Mouse (Mus musculus): Measurements from ENCODE around the gene Crcp. TPM values are rescaled to one million over a fixed set of nuclear protein-coding genes. Genes with fewer than 3 reads are reported as not detected.

Crcp gene
- total RNA-seq (2017): 24.9 and 40.4 TPM in 2 replicates

GRCm38 (mm10) chr5:130029142-130029897 is at the start of gene Crcp, which contains the start of gene Asl:
TSS of gene Crcp (plus strand) at chr5:130029290.
TSS of gene Asl (minus strand) at chr5:130029247.
- peak; percentile 84 for ATAC-seq (ENCODE audit: extremely low read depth, insufficient number of reproducible peaks, low FRiP score, poor library complexity, severe bottlenecking)

- no peak for ATAC-seq (ENCODE audit: extremely low read depth, insufficient number of reproducible peaks, low FRiP score, poor library complexity, severe bottlenecking)
These were observed 48.9 kb upstream of the Crcp start for GRCm38 (mm10) chr5:129980216-129980615.

GRCm38 (mm10) chr5:129989376-129989775 is 39.7 kb upstream of the Crcp start:
- no peak for ATAC-seq (ENCODE audit: extremely low read depth, insufficient number of reproducible peaks, low FRiP score, poor library complexity, severe bottlenecking)

GRCm38 (mm10) chr5:129991898-129992297 is 37.2 kb upstream of the Crcp start:
- ATAC-seq (ENCODE audit: extremely low read depth, insufficient number of reproducible peaks, low FRiP score, poor library complexity, severe bottlenecking): no peak

- ATAC-seq (ENCODE audit: extremely low read depth, insufficient number of reproducible peaks, low FRiP score, poor library complexity, severe bottlenecking): no peak
These were observed 35.7 kb upstream of the Crcp start for GRCm38 (mm10) chr5:129993374-129993773.

- ATAC-seq (ENCODE audit: extremely low read depth, insufficient number of reproducible peaks, low FRiP score, poor library complexity, severe bottlenecking): no peak
These were observed 34.1 kb upstream of the Crcp start for GRCm38 (mm10) chr5:129994989-129995388.

- no peak for ATAC-seq (ENCODE audit: extremely low read depth, insufficient number of reproducible peaks, low FRiP score, poor library complexity, severe bottlenecking)
These were observed 31.4 kb upstream of the Crcp start for GRCm38 (mm10) chr5:129997700-129998099.

GRCm38 (mm10) chr5:129999097-129999496 is 30.0 kb upstream of the Crcp start:
- ATAC-seq (ENCODE audit: extremely low read depth, insufficient number of reproducible peaks, low FRiP score, poor library complexity, severe bottlenecking): peak; percentile 50

- ATAC-seq (ENCODE audit: extremely low read depth, insufficient number of reproducible peaks, low FRiP score, poor library complexity, severe bottlenecking): peak; percentile 37
These were observed 28.4 kb upstream of the Crcp start for GRCm38 (mm10) chr5:130000735-130001134.

GRCm38 (mm10) chr5:130001356-130001987 is 27.6 kb upstream of the Crcp start:
- ATAC-seq (ENCODE audit: extremely low read depth, insufficient number of reproducible peaks, low FRiP score, poor library complexity, severe bottlenecking): peak; percentile 33; the same call in 1 of the 2 replicates

GRCm38 (mm10) chr5:130002301-130003146 is 26.6 kb upstream of the Crcp start, which contains the start of gene Gusb:
TSS of gene Gusb (minus strand) at chr5:130003049.
- peak; percentile 82 for ATAC-seq (ENCODE audit: extremely low read depth, insufficient number of reproducible peaks, low FRiP score, poor library complexity, severe bottlenecking)

- no peak for ATAC-seq (ENCODE audit: extremely low read depth, insufficient number of reproducible peaks, low FRiP score, poor library complexity, severe bottlenecking)
These were observed 25.9 kb upstream of the Crcp start for GRCm38 (mm10) chr5:130003229-130003628.

GRCm38 (mm10) chr5:130007344-130007743 is 21.7 kb upstream of the Crcp start:
- ATAC-seq (ENCODE audit: extremely low read depth, insufficient number of reproducible peaks, low FRiP score, poor library complexity, severe bottlenecking): no peak

GRCm38 (mm10) chr5:130008034-130008590 is 21.0 kb upstream of the Crcp start:
- ATAC-seq (ENCODE audit: extremely low read depth, insufficient number of reproducible peaks, low FRiP score, poor library complexity, severe bottlenecking): no peak

- no peak for ATAC-seq (ENCODE audit: extremely low read depth, insufficient number of reproducible peaks, low FRiP score, poor library complexity, severe bottlenecking)
These were observed 19.3 kb upstream of the Crcp start for GRCm38 (mm10) chr5:130009784-130010183.

- no peak for ATAC-seq (ENCODE audit: extremely low read depth, insufficient number of reproducible peaks, low FRiP score, poor library complexity, severe bottlenecking)
These were observed 18.1 kb upstream of the Crcp start for GRCm38 (mm10) chr5:130010961-130011360.

GRCm38 (mm10) chr5:130015104-130015503 is 14.0 kb upstream of the Crcp start:
- ATAC-seq (ENCODE audit: extremely low read depth, insufficient number of reproducible peaks, low FRiP score, poor library complexity, severe bottlenecking): no peak

- no peak for ATAC-seq (ENCODE audit: extremely low read depth, insufficient number of reproducible peaks, low FRiP score, poor library complexity, severe bottlenecking)
These were observed 9.6 kb upstream of the Crcp start for GRCm38 (mm10) chr5:130019461-130019860.

GRCm38 (mm10) chr5:130021361-130021966 is 7.6 kb upstream of the Crcp start:
- ATAC-seq (ENCODE audit: extremely low read depth, insufficient number of reproducible peaks, low FRiP score, poor library complexity, severe bottlenecking): no peak

Data from neutrophil, adult 5-6 weeks (primary cell).